Mouse (Mus musculus): ENCODE results near the gene Tmem129.

- TF ChIP-seq POLR2A (IDR thresholded peaks at IDR 0.05; ENCODE audit: low read depth, low read length) (no peak), CTCF (IDR thresholded peaks at IDR 0.05; ENCODE audit: borderline replicate concordance, insufficient read depth, low read length) (no peak)
These were observed 6.7 kb downstream of the Tmem129 start for GRCm38 (mm10) chr5:33651541-33651920.

Data from embryonic fibroblast, embryonic 13.5 days (primary cell).